8 mouse cellular contexts compared by ENCODE assay signal in genomic region chr1:60565270-60565920, GRCm38 (mm10). TPM values are rescaled to one million over a fixed set of nuclear protein-coding genes. Genes with fewer than 3 reads are reported as not detected.
DNase-seq lines count a peak whose midpoint lies in the region; ATAC-seq and TF ChIP-seq lines count a peak whose summit lies in the region.

No protein-coding gene starts in this region.

- peaks cover 14% of the 10 kb centered on the region; the same call in 1 of the 2 replicates for H3K9me3 ChIP-seq in forebrain, embryonic 10.5 days
- H3K9me3 ChIP-seq in hindbrain, embryonic 13.5 days = peaks cover 7% of the 10 kb centered on the region; the same call in 1 of the 2 replicates
- no peaks in the 10 kb centered on the region for H3K9me3 ChIP-seq in limb, embryonic 11.5 days (ENCODE audit: control insufficient read depth, low read length)
- H3K9me3 ChIP-seq in midbrain, embryonic 15.5 days = 0 out of 2 replicates have a peak, but pooled peaks cover 3% of the 10 kb centered on the region

- H3K4me2 ChIP-seq in hindbrain, embryonic 13.5 days = peak overlapping the region; percentile 83
- H3K4me2 ChIP-seq in limb, embryonic 11.5 days (ENCODE audit: low read depth, severe bottlenecking) = peak overlapping the region; percentile 84
- peak overlapping the region; percentile 75 for H3K4me2 ChIP-seq in midbrain, embryonic 15.5 days

- H3K27ac ChIP-seq in gastrocnemius, adult 2 months = peak overlapping the region; percentile 98
- H3K27ac ChIP-seq in bone marrow macrophage, adult 2 months (ENCODE audit: insufficient read depth, low read depth, low read length) = peak overlapping the region; percentile 70
- H3K27ac ChIP-seq in forebrain, embryonic 10.5 days = peak overlapping the region; percentile 96
- peak overlapping the region; percentile 99 for H3K27ac ChIP-seq in hindbrain, embryonic 13.5 days
- H3K27ac ChIP-seq in limb, embryonic 11.5 days (replicated peaks; ENCODE audit: low read depth, low read length) = no peak overlapping the region
- peak overlapping the region; percentile 98 for H3K27ac ChIP-seq in midbrain, embryonic 15.5 days

- H3K4me3 ChIP-seq in gastrocnemius, adult 2 months = peak overlapping the region; percentile 86
- peak overlapping the region; percentile 68 for H3K4me3 ChIP-seq in bone marrow macrophage, adult 2 months (ENCODE audit: insufficient read depth, low read length)
- peak overlapping the region; percentile 95 for H3K4me3 ChIP-seq in forebrain, embryonic 10.5 days
- peak overlapping the region; percentile 98 for H3K4me3 ChIP-seq in hindbrain, embryonic 13.5 days
- peak overlapping the region; percentile 63 for H3K4me3 ChIP-seq in limb, embryonic 11.5 days (ENCODE audit: low read depth, low read length)
- H3K4me3 ChIP-seq in midbrain, embryonic 15.5 days = peak overlapping the region; percentile 68

- H3K36me3 ChIP-seq in forebrain, embryonic 10.5 days (replicated peaks) = peaks cover 21% of the 10 kb centered on the region
- H3K36me3 ChIP-seq in hindbrain, embryonic 13.5 days = peaks cover 18% of the 10 kb centered on the region
- H3K36me3 ChIP-seq in limb, embryonic 11.5 days (ENCODE audit: control insufficient read depth, insufficient read depth, low read length) = no peaks in the 10 kb centered on the region
- no peaks in the 10 kb centered on the region for H3K36me3 ChIP-seq in midbrain, embryonic 15.5 days (replicated peaks)

- intact Hi-C loops in gastrocnemius, adult 2 months (cut with DNase I) = loop anchor here (5.0 to 10.0 kb wide), 3 partner anchors 102 to 257 kb away; partner anchors contain the start of gene Cd28
- intact Hi-C loops in gastrocnemius, postnatal 14 days (cut with DNase I; ENCODE audit: low total_unique reads) = no loop called here

- no peak for ATAC-seq in hindbrain, embryonic 13.5 days (ENCODE audit: low FRiP score)
- ATAC-seq in limb, embryonic 11.5 days (ENCODE audit: insufficient number of reproducible peaks, low FRiP score, low TSS enrichment, low read depth) = no peak
- peak; percentile 13; the same call in 1 of the 2 replicates for ATAC-seq in midbrain, embryonic 15.5 days (replicated peaks)

- peak; percentile 57 for TF ChIP-seq CTCF in gastrocnemius, adult 2 months (IDR thresholded peaks at IDR 0.05)
- no peak for TF ChIP-seq CTCF in bone marrow macrophage, adult 2 months (IDR thresholded peaks at IDR 0.05; ENCODE audit: low read depth, low read length)

- no peak for TF ChIP-seq POLR2A in bone marrow macrophage, adult 2 months (IDR thresholded peaks at IDR 0.05; ENCODE audit: borderline replicate concordance, low read depth, low read length)

- H3K4me1 ChIP-seq in bone marrow macrophage, adult 2 months (ENCODE audit: control insufficient read depth, insufficient read depth, low read length) = peaks cover 4% of the 10 kb centered on the region
- peaks cover 18% of the 10 kb centered on the region for H3K4me1 ChIP-seq in forebrain, embryonic 10.5 days
- peaks cover 13% of the 10 kb centered on the region for H3K4me1 ChIP-seq in hindbrain, embryonic 13.5 days (replicated peaks)
- no peaks in the 10 kb centered on the region for H3K4me1 ChIP-seq in limb, embryonic 11.5 days (ENCODE audit: control insufficient read depth, insufficient read depth, low read length)
- peaks cover 11% of the 10 kb centered on the region for H3K4me1 ChIP-seq in midbrain, embryonic 15.5 days

- no peak for DNase-seq in gastrocnemius, adult 2 months
- DNase-seq in gastrocnemius, postnatal 14 days = no peak
- DNase-seq in forebrain, embryonic 10.5 days (ENCODE audit: extremely low spot score, low spot score) = peak; percentile 35
- peak; percentile 54 for DNase-seq in limb, embryonic 11.5 days (ENCODE audit: low spot score)
- no peak for DNase-seq in spleen, postnatal 36 days (ENCODE audit: low spot score in 2 of 2)

- H3K9ac ChIP-seq in hindbrain, embryonic 13.5 days = peak overlapping the region; percentile 99
- H3K9ac ChIP-seq in limb, embryonic 11.5 days (ENCODE audit: low read length) = peak overlapping the region; percentile 71
- peak overlapping the region; percentile 84 for H3K9ac ChIP-seq in midbrain, embryonic 15.5 days

- 3% methylated on average over 13 of the region's 13 CpGs for WGBS in forebrain, embryonic 10.5 days
- 2% methylated on average over 13 of the region's 13 CpGs for WGBS in hindbrain, embryonic 13.5 days
- 2% methylated on average over 13 of the region's 13 CpGs for WGBS in limb, embryonic 11.5 days
- WGBS in midbrain, embryonic 15.5 days = 1% methylated on average over 13 of the region's 13 CpGs

- 0 out of 2 replicates have a peak, but pooled peaks cover 6% of the 10 kb centered on the region for H3K27me3 ChIP-seq in forebrain, embryonic 10.5 days (ENCODE audit: poor library complexity, severe bottlenecking)
- no peaks in the 10 kb centered on the region for H3K27me3 ChIP-seq in hindbrain, embryonic 13.5 days
- H3K27me3 ChIP-seq in limb, embryonic 11.5 days (ENCODE audit: control insufficient read depth, insufficient read depth, low read length) = no peaks in the 10 kb centered on the region
- no peaks in the 10 kb centered on the region for H3K27me3 ChIP-seq in midbrain, embryonic 15.5 days (replicated peaks)

RNA-seq across cellular contexts. Expression of gene Raph1, which starts 1.5 kb away (rescaled TPM):
- total RNA-seq in gastrocnemius, adult 2 months (2021) = 10 to 100 TPM; 20.9 to 27.0 TPM
- 10 to 100 TPM; 22.8 to 33.3 TPM for total RNA-seq in gastrocnemius, postnatal 14 days (2021)
- polyA plus RNA-seq in bone marrow macrophage, adult 2 months (2012; ENCODE audit: insufficient read depth, insufficient read length, missing spikeins) = 45.4 and 67.6 TPM in 2 replicates
- 21.3 and 21.5 TPM in 2 replicates for polyA plus RNA-seq in forebrain, embryonic 10.5 days (2016; fragmentation: Nextera tagmentation; extraction: Ambion mirVana)
- 27.6 and 28.2 TPM in 2 replicates for polyA plus RNA-seq in hindbrain, embryonic 13.5 days (2015; fragmentation: Nextera tagmentation; extraction: Ambion mirVana)
- polyA plus RNA-seq in limb, embryonic 11.5 days (2014; fragmentation: Nextera tagmentation; extraction: Ambion mirVana) = 19.0 and 20.7 TPM in 2 replicates
- polyA plus RNA-seq in midbrain, embryonic 15.5 days (2015; fragmentation: Nextera tagmentation; extraction: Ambion mirVana) = 27.1 and 28.3 TPM in 2 replicates

Comparison
In these comparisons a context has a peak if more than half of its experiments do, and no peak if none do; other contexts are left out.
1. DNase-seq: peak in forebrain, embryonic 10.5 days (single experiment) and limb, embryonic 11.5 days (single experiment); none in gastrocnemius, adult 2 months (single experiment), gastrocnemius, postnatal 14 days (single experiment) and spleen, postnatal 36 days (0 of 2).
2. Peak in every context shown above with its lines, with median percentiles within 50 percentile points of each other: H3K4me3 ChIP-seq, H3K4me2 ChIP-seq and H3K9ac ChIP-seq.